Mouse (Mus musculus) erythroblast, embryonic 14.5 days (primary cell): Measurements from ENCODE around the gene Gm11492.

Experiments used
- GATA1 ChIP-seq: IDR thresholded peaks from 2 replicates; pipeline ENCODE4 v1.6.1; 2012; ENCODE audit warnings: low read length, inconsistent platforms, mixed read lengths
- TAL1 ChIP-seq: IDR thresholded peaks from 3 replicates; pipeline ENCODE4 v1.6.1; 2012; ENCODE audit warnings: low read length, inconsistent platforms, mixed read lengths

DNA sequence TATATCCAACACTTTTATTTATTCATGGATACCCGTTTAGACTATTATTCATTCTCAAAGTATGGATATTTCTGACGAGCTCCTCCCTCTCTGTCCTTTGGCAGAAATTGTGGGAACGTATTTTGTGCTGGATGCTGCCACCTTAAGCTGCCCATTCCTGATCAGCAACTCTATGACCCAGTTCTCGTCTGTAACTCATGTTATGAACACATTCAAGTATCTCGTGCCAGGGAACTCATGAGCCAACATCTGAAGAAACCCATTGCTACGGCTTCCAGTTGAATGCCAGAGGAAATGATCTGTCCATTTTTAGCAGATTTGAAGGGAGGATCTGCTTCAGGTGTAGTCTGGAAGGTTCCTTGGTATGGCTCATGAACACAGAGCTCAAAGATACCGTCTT, 47.5 kb downstream of the Gm11492 start:
- TF ChIP-seq GATA1 (no peak), TAL1 (no peak)
